Mouse (Mus musculus): ENCODE results near the gene Pnmt.

- TF ChIP-seq GATA1 (IDR thresholded peaks at IDR 0.05; ENCODE audit: low read length) (no peak), TAL1 (IDR thresholded peaks at IDR 0.05; ENCODE audit: low read length) (no peak)
Measured at GRCm38 (mm10) chr11:98384216-98384615, 2.0 kb upstream of the Pnmt start.
